In genomic region chr14:32932220-32932619, GRCm38 (mm10) we compare ENCODE assay signal across 27 mouse cellular contexts.
"Had no signal": no experiment of that assay in that cellular context is flagged by ENCODE, and none has a peak within 500 bp of the region (broad histone marks: within the 10 kb centered on the region; RNA-seq: fewer than 3 reads in every experiment).

No protein-coding gene starts in this region.

- H3K36me3 ChIP-seq: heart, embryonic 10.5 days; hindbrain, embryonic 10.5 days; hindbrain, embryonic 12.5 days; intestine, embryonic 15.5 days; limb, embryonic 10.5 days; limb, embryonic 12.5 days; liver, embryonic 13.5 days; liver, embryonic 15.5 days had no signal

- DNase-seq: gastrocnemius, postnatal 10 days; gastrocnemius, postnatal 25 days; heart, postnatal 10 days; heart, postnatal 4 days; kidney, adult 18-20 months; kidney, adult 8-10 months; kidney, postnatal 10 days; kidney, postnatal 25 days; kidney, postnatal 4 days; liver; liver, embryonic 13.5 days; liver, postnatal 0 days had no signal

- H3K4me1 ChIP-seq: heart, embryonic 10.5 days; heart, embryonic 12.5 days; hindbrain, embryonic 10.5 days; hindbrain, embryonic 12.5 days; intestine, embryonic 15.5 days; limb, embryonic 10.5 days; liver, embryonic 13.5 days; liver, embryonic 15.5 days had no signal

- H3K27me3 ChIP-seq: heart, embryonic 12.5 days; hindbrain, embryonic 12.5 days; intestine, embryonic 15.5 days; limb, embryonic 12.5 days; liver, embryonic 13.5 days; liver, embryonic 15.5 days had no signal

- H3K9ac ChIP-seq: heart, embryonic 12.5 days; hindbrain, embryonic 12.5 days; hindbrain, embryonic 14.5 days; intestine, embryonic 15.5 days; limb, embryonic 12.5 days; liver, embryonic 13.5 days; liver, embryonic 15.5 days; liver, postnatal 0 days had no signal

- H3K9me3 ChIP-seq: heart, embryonic 10.5 days; heart, embryonic 12.5 days; hindbrain, embryonic 10.5 days; hindbrain, embryonic 12.5 days; intestine, embryonic 15.5 days; limb, embryonic 10.5 days; limb, embryonic 12.5 days; liver, embryonic 13.5 days; liver, embryonic 15.5 days had no signal

- H3K27ac ChIP-seq: heart, embryonic 10.5 days; hindbrain, embryonic 10.5 days; hindbrain, embryonic 12.5 days; hindbrain, embryonic 14.5 days; intestine, embryonic 15.5 days; layer of hippocampus, adult 2 months; left cerebral cortex, adult 2 months; limb, embryonic 10.5 days; limb, embryonic 12.5 days; liver, embryonic 13.5 days; liver, embryonic 15.5 days had no signal

- ATAC-seq: hindbrain, embryonic 16.5 days; inflammation-experienced regulatory T-cells, adult 6 months; intestine, embryonic 15.5 days; intestine, postnatal 0 days; liver, postnatal 0 days had no signal

- H3K4me3 ChIP-seq: heart, embryonic 10.5 days; heart, embryonic 12.5 days; hindbrain, embryonic 10.5 days; hindbrain, embryonic 12.5 days; intestine, embryonic 15.5 days; layer of hippocampus, adult 2 months; left cerebral cortex, adult 2 months; limb, embryonic 10.5 days; limb, embryonic 12.5 days; liver, embryonic 13.5 days; liver, embryonic 15.5 days had no signal

- H3K4me2 ChIP-seq: heart, embryonic 12.5 days; hindbrain, embryonic 12.5 days; hindbrain, embryonic 14.5 days; intestine, embryonic 15.5 days; limb, embryonic 12.5 days; liver, embryonic 11.5 days; liver, embryonic 13.5 days; liver, embryonic 15.5 days had no signal
